In the genomic region with DNA sequence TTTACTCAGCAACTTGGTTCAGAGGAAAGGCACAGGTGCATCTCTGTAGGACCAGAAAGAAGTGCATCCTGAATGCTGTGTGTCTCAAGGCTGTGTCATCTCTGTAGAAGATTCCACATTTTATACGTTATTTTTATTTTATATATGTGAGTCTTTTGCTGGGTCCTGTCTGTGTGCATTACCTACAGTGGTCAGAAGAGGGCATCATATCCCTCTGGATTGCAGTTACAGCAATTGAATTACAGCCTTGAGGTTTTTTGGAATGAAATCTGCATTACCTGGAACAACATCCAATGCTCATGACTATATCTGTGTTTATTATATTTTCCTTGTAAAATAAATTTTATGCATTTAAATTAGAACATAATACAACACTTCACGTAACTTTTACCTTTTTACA, we compare ENCODE assay signal across 8 mouse cellular contexts. TPM values are rescaled to one million over a fixed set of nuclear protein-coding genes. Genes with fewer than 3 reads are reported as not detected.
DNase-seq lines count a peak whose midpoint lies in the region; ATAC-seq and TF ChIP-seq lines count a peak whose summit lies in the region.
"Not testable (repeated sequence)": the region's sequence is repeated elsewhere in the genome, so short reads cannot be mapped to it uniquely, and the experiment has no call there.

No protein-coding gene starts in this region.

- not testable (repeated sequence) for H3K36me3 ChIP-seq in E14TG2a.4 (ENCODE audit: insufficient read depth, low read length); limb, embryonic 11.5 days (ENCODE audit: control insufficient read depth, insufficient read depth, low read length); midbrain, embryonic 14.5 days (ENCODE audit: control insufficient read depth, insufficient read depth, low read length)

- not testable (repeated sequence) for H3K4me3 ChIP-seq in E14TG2a.4 (replicated peaks; ENCODE audit: low read length); limb, embryonic 11.5 days (ENCODE audit: low read depth, low read length); midbrain, embryonic 14.5 days (replicated peaks; ENCODE audit: low read depth, low read length)

- H3K9ac ChIP-seq in limb, embryonic 11.5 days (ENCODE audit: low read length); midbrain, embryonic 14.5 days (replicated peaks; ENCODE audit: low read length): not testable (repeated sequence)

- peak; percentile 49 for DNase-seq in adrenal gland, postnatal 14 days
- peak; percentile 14 for DNase-seq in embryo, embryonic 11 days
- peak; percentile 4 for DNase-seq in heart, adult 8-10 months (ENCODE audit: low spot score)
- DNase-seq in kidney, postnatal 10 days, result peak; percentile 56
- peak; percentile 46 for DNase-seq in limb, embryonic 11.5 days (ENCODE audit: low spot score)
- peak; percentile 40 for DNase-seq in midbrain, embryonic 14.5 days
- DNase-seq in testis, postnatal 10 days (ENCODE audit: low spot score), result peak; percentile 54

- not testable (repeated sequence) for ATAC-seq in limb, embryonic 11.5 days (ENCODE audit: insufficient number of reproducible peaks, low FRiP score, low TSS enrichment, low read depth); midbrain, embryonic 14.5 days (ENCODE audit: low FRiP score, low TSS enrichment)

- H3K27me3 ChIP-seq in E14TG2a.4 (ENCODE audit: insufficient read depth, low read length); limb, embryonic 11.5 days (ENCODE audit: control insufficient read depth, insufficient read depth, low read length); midbrain, embryonic 14.5 days (ENCODE audit: control insufficient read depth, insufficient read depth, low read length): not testable (repeated sequence)

- 59% methylated on average over 2 of the region's 2 CpGs for WGBS in limb, embryonic 11.5 days
- 66% methylated on average over 2 of the region's 2 CpGs for WGBS in midbrain, embryonic 14.5 days

- not testable (repeated sequence) for H3K9me3 ChIP-seq in E14TG2a.4 (ENCODE audit: low read length); limb, embryonic 11.5 days (ENCODE audit: control insufficient read depth, low read length); midbrain, embryonic 14.5 days (ENCODE audit: control insufficient read depth, low read length)

- H3K27ac ChIP-seq in limb, embryonic 11.5 days (replicated peaks; ENCODE audit: low read depth, low read length); midbrain, embryonic 14.5 days (replicated peaks; ENCODE audit: low read depth, low read length): not testable (repeated sequence)

- H3K4me1 ChIP-seq in E14TG2a.4 (replicated peaks; ENCODE audit: low read depth, low read length), result peaks cover 13% of the 10 kb centered on the region
- not testable (repeated sequence) for H3K4me1 ChIP-seq in limb, embryonic 11.5 days (ENCODE audit: control insufficient read depth, insufficient read depth, low read length); midbrain, embryonic 14.5 days (ENCODE audit: control insufficient read depth, insufficient read depth, low read length)

- H3K4me2 ChIP-seq in limb, embryonic 11.5 days (ENCODE audit: low read depth, severe bottlenecking); midbrain, embryonic 14.5 days (ENCODE audit: low read length): not testable (repeated sequence)

- peak; percentile 61 for TF ChIP-seq CTCF in E14TG2a.4 (conservative IDR thresholded peaks at IDR 0.05; ENCODE audit: low read length)

RNA-seq across cellular contexts. Expression of a gene that starts 3.3 kb away (rescaled TPM):
- total RNA-seq in adrenal gland, postnatal 14 days (2021), result 6.9 and 8.0 TPM in 2 replicates
- 1 to 10 TPM; 2.0 to 2.4 (median 2.2) TPM for total RNA-seq in heart, adult 8-10 months (2022)
- polyA plus RNA-seq in limb, embryonic 11.5 days (2014; fragmentation: Nextera tagmentation; extraction: Ambion mirVana), result 38.5 and 40.5 TPM in 2 replicates
- 36.7 and 42.9 TPM in 2 replicates for polyA plus RNA-seq in midbrain, embryonic 14.5 days (2014; fragmentation: Nextera tagmentation; extraction: Ambion mirVana)

RNA-seq across cellular contexts. Expression of a gene that starts 21.8 kb away (rescaled TPM):
- 2.5 and 2.7 TPM in 2 replicates for total RNA-seq in adrenal gland, postnatal 14 days (2021)
- 1 to 10 TPM in 1 of 4 experiments, under 1 TPM in 3; 0.57 to 1.9 (median 0.78) TPM for total RNA-seq in heart, adult 8-10 months (2022)
- 13.6 and 14.7 TPM in 2 replicates for polyA plus RNA-seq in limb, embryonic 11.5 days (2014; fragmentation: Nextera tagmentation; extraction: Ambion mirVana)
- 9.7 and 11.9 TPM in 2 replicates for polyA plus RNA-seq in midbrain, embryonic 14.5 days (2014; fragmentation: Nextera tagmentation; extraction: Ambion mirVana)

Comparison
In these comparisons a context has a peak if more than half of its experiments do, and no peak if none do; other contexts are left out.
1. DNase-seq: peak in every context shown above with its lines; median percentile 56 in kidney, postnatal 10 days; 54 in testis, postnatal 10 days; 49 in adrenal gland, postnatal 14 days; 46 in limb, embryonic 11.5 days; 40 in midbrain, embryonic 14.5 days; 14 in embryo, embryonic 11 days; 4 in heart, adult 8-10 months.